Mouse (Mus musculus): ENCODE results near the gene Cyp1b1. TPM values are rescaled to one million over a fixed set of nuclear protein-coding genes. Genes with fewer than 3 reads are reported as not detected.

Cyp1b1 gene
- polyA plus RNA-seq, 1 experiment from 2014 or later: 3.8 TPM

GRCm38 (mm10) chr17:79695106-79695505, 19.8 kb downstream of the Cyp1b1 start:
- no peak overlapping the region for H3K9ac ChIP-seq (replicated peaks)

GRCm38 (mm10) chr17:79670837-79671236, 44.0 kb downstream of the Cyp1b1 start:
- Histone ChIP-seq H3K4me2 (no peak overlapping the region), H3K9me3 (no peaks in the 10 kb centered on the region), H3K4me3 (replicated peaks) (no peak overlapping the region), H3K4me1 (replicated peaks) (peaks cover 10% of the 10 kb centered on the region; the same call in 1 of the 2 replicates), H3K9ac (replicated peaks) (no peak overlapping the region), H3K27ac (no peak overlapping the region), H3K36me3 (no peaks in the 10 kb centered on the region), H3K27me3 (no peaks in the 10 kb centered on the region)
- ATAC-seq (ENCODE audit: insufficient number of reproducible peaks, insufficient read depth, low FRiP score, low TSS enrichment, low read depth): no peak
- 60% methylated on average over 2 of the region's 2 CpGs for WGBS

More at GRCm38 (mm10) chr17:79695106-79695505, 19.8 kb downstream of the Cyp1b1 start:
- H3K4me1 ChIP-seq (replicated peaks): peaks cover 3% of the 10 kb centered on the region; the same call in 1 of the 2 replicates
- no peak for ATAC-seq (ENCODE audit: insufficient number of reproducible peaks, insufficient read depth, low FRiP score, low TSS enrichment, low read depth)
- no peak overlapping the region for H3K27ac ChIP-seq
- H3K4me2 ChIP-seq: no peak overlapping the region
- no peaks in the 10 kb centered on the region for H3K27me3 ChIP-seq
- WGBS: 84% methylated on average over 4 of the region's 4 CpGs
- no peaks in the 10 kb centered on the region for H3K9me3 ChIP-seq
- H3K4me3 ChIP-seq (replicated peaks): no peak overlapping the region
- no peaks in the 10 kb centered on the region for H3K36me3 ChIP-seq

GRCm38 (mm10) chr17:79664106-79664417, 50.8 kb downstream of the Cyp1b1 start:
- no peak overlapping the region for H3K27ac ChIP-seq
- no peaks in the 10 kb centered on the region for H3K9me3 ChIP-seq
- no peaks in the 10 kb centered on the region for H3K36me3 ChIP-seq
- H3K9ac ChIP-seq (replicated peaks): no peak overlapping the region
- H3K27me3 ChIP-seq: no peaks in the 10 kb centered on the region
- no peak for ATAC-seq (ENCODE audit: insufficient number of reproducible peaks, insufficient read depth, low FRiP score, low TSS enrichment, low read depth)
- H3K4me3 ChIP-seq (replicated peaks): no peak overlapping the region
- H3K4me1 ChIP-seq (replicated peaks): no peaks in the 10 kb centered on the region
- WGBS: 85% methylated on average over 2 of the region's 2 CpGs
- H3K4me2 ChIP-seq: no peak overlapping the region

- ATAC-seq (ENCODE audit: insufficient number of reproducible peaks, insufficient read depth, low FRiP score, low TSS enrichment, low read depth): no peak
- Histone ChIP-seq H3K4me1 (replicated peaks) (no peaks in the 10 kb centered on the region), H3K4me3 (replicated peaks) (no peak overlapping the region), H3K27ac (no peak overlapping the region), H3K27me3 (no peaks in the 10 kb centered on the region), H3K9me3 (no peaks in the 10 kb centered on the region), H3K9ac (replicated peaks) (no peak overlapping the region), H3K36me3 (no peaks in the 10 kb centered on the region), H3K4me2 (no peak overlapping the region)
- 11% methylated on average over 3 of the region's 3 CpGs for WGBS
Measured at GRCm38 (mm10) chr17:79663393-79664105, 51.3 kb downstream of the Cyp1b1 start.

DNA sequence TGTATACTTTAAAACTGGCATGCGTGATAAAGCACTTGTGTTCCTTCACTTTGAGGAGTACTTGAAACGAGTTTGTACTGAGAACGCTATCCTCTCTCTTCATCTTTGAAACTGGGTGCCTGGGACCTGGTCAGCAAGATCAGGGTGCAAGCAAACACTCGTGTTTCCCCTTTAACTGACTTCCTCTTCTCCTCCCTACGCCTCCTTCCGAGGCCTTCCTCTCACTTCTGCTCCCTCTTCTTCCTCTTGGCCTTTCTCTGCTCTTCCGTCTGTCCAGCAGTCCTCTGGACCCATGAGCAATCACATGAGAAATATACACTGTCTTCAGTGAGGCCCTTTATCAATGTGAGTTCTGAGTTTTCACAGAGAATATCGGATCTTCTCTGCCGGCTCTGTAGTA, 53.0 kb downstream of the Cyp1b1 start:
- 83% methylated on average over 9 of the region's 9 CpGs for WGBS
- H3K27me3 ChIP-seq: no peaks in the 10 kb centered on the region

GRCm38 (mm10) chr17:79661387-79661786, 53.5 kb downstream of the Cyp1b1 start:
- Histone ChIP-seq H3K27me3 (no peaks in the 10 kb centered on the region), H3K4me2 (no peak overlapping the region), H3K36me3 (no peaks in the 10 kb centered on the region), H3K4me3 (replicated peaks) (no peak overlapping the region), H3K27ac (no peak overlapping the region), H3K4me1 (replicated peaks) (no peaks in the 10 kb centered on the region), H3K9ac (replicated peaks) (no peak overlapping the region), H3K9me3 (no peaks in the 10 kb centered on the region)
- 41% methylated on average over 7 of the region's 7 CpGs for WGBS
- ATAC-seq (ENCODE audit: insufficient number of reproducible peaks, insufficient read depth, low FRiP score, low TSS enrichment, low read depth): no peak

More for the DNA sequence above, 53.0 kb downstream of the Cyp1b1 start:
- Histone ChIP-seq H3K27ac (no peak overlapping the region), H3K36me3 (no peaks in the 10 kb centered on the region), H3K9ac (replicated peaks) (no peak overlapping the region), H3K4me3 (replicated peaks) (no peak overlapping the region), H3K4me2 (no peak overlapping the region), H3K4me1 (replicated peaks) (no peaks in the 10 kb centered on the region), H3K9me3 (no peaks in the 10 kb centered on the region)
- no peak for ATAC-seq (ENCODE audit: insufficient number of reproducible peaks, insufficient read depth, low FRiP score, low TSS enrichment, low read depth)

- no peaks in the 10 kb centered on the region for H3K27me3 ChIP-seq
- H3K9me3 ChIP-seq: no peaks in the 10 kb centered on the region
- no peak overlapping the region for H3K4me3 ChIP-seq (replicated peaks)
- H3K4me1 ChIP-seq (replicated peaks): no peaks in the 10 kb centered on the region
- no peaks in the 10 kb centered on the region for H3K36me3 ChIP-seq
- no peak overlapping the region for H3K4me2 ChIP-seq
- no peak overlapping the region for H3K27ac ChIP-seq
- no peak for ATAC-seq (ENCODE audit: insufficient number of reproducible peaks, insufficient read depth, low FRiP score, low TSS enrichment, low read depth)
- 69% methylated on average over 8 of the region's 8 CpGs for WGBS
- H3K9ac ChIP-seq (replicated peaks): no peak overlapping the region; the same call in 1 of the 2 replicates
Measured at GRCm38 (mm10) chr17:79658863-79659262, 56.0 kb downstream of the Cyp1b1 start.

- H3K9ac ChIP-seq (replicated peaks): no peak overlapping the region
- no peak overlapping the region for H3K4me2 ChIP-seq
- ATAC-seq (ENCODE audit: insufficient number of reproducible peaks, insufficient read depth, low FRiP score, low TSS enrichment, low read depth): no peak
- H3K4me1 ChIP-seq (replicated peaks): no peaks in the 10 kb centered on the region
- no peak overlapping the region for H3K27ac ChIP-seq
- H3K9me3 ChIP-seq: no peaks in the 10 kb centered on the region
- no peaks in the 10 kb centered on the region for H3K36me3 ChIP-seq
- no peak overlapping the region for H3K4me3 ChIP-seq (replicated peaks)
- H3K27me3 ChIP-seq: no peaks in the 10 kb centered on the region
- 69% methylated on average over 3 of the region's 3 CpGs for WGBS
Measured at GRCm38 (mm10) chr17:79658452-79658851, 56.4 kb downstream of the Cyp1b1 start.

DNA sequence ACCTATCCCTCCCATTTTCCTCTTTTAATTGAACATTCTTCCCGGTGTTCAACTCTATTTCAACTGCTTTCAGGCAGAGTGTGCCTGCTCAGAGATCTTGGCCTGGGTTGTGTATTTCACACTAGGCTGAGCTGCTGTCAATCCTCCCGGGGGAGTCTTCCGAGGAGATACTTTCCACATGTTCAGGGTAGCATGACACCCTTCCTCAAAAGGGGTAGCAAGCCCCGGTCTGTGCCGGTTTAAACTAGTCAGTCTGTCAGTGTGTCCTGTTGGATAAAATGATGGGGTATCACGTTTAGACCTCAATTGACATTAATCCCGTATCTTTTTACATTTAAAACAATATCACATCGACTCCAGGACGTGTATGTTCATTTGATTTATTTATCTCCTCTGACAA, 57.1 kb downstream of the Cyp1b1 start:
- Histone ChIP-seq H3K4me1 (replicated peaks) (no peaks in the 10 kb centered on the region), H3K9me3 (no peaks in the 10 kb centered on the region), H3K36me3 (no peaks in the 10 kb centered on the region), H3K4me2 (no peak overlapping the region), H3K4me3 (replicated peaks) (no peak overlapping the region), H3K27me3 (no peaks in the 10 kb centered on the region), H3K9ac (replicated peaks) (no peak overlapping the region), H3K27ac (no peak overlapping the region)
- ATAC-seq (ENCODE audit: insufficient number of reproducible peaks, insufficient read depth, low FRiP score, low TSS enrichment, low read depth): no peak
- 62% methylated on average over 9 of the region's 9 CpGs for WGBS

GRCm38 (mm10) chr17:79654187-79654586, 60.7 kb downstream of the Cyp1b1 start:
- Histone ChIP-seq H3K4me1 (replicated peaks) (no peaks in the 10 kb centered on the region), H3K9me3 (no peaks in the 10 kb centered on the region), H3K4me2 (no peak overlapping the region), H3K9ac (replicated peaks) (no peak overlapping the region), H3K4me3 (replicated peaks) (no peak overlapping the region), H3K27me3 (no peaks in the 10 kb centered on the region), H3K36me3 (no peaks in the 10 kb centered on the region), H3K27ac (no peak overlapping the region)
- 63% methylated on average over 3 of the region's 3 CpGs for WGBS
- no peak for ATAC-seq (ENCODE audit: insufficient number of reproducible peaks, insufficient read depth, low FRiP score, low TSS enrichment, low read depth)

DNA sequence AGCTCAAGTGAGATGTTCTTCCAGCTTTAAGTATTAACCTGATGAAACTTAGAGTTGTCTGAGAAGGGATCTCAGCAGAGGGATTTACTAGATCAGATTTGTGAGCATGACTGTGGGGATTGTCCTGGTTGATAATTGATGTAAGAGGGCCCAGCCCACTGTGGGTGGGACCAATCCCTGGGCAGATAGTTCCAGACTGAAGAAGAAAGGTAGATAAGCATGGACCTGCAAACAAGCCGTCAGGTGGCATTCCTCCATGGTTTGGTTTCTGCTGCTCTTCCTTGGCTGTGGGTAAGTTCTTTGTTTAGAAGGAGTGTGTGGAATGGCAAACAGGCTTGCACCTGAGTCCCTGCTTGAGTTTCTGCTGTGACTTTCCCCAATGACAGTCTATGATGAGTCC, 61.7 kb downstream of the Cyp1b1 start:
- Histone ChIP-seq H3K27me3 (no peaks in the 10 kb centered on the region), H3K27ac (no peak overlapping the region), H3K9ac (replicated peaks) (no peak overlapping the region), H3K9me3 (no peaks in the 10 kb centered on the region), H3K4me2 (no peak overlapping the region), H3K36me3 (no peaks in the 10 kb centered on the region), H3K4me1 (replicated peaks) (no peaks in the 10 kb centered on the region), H3K4me3 (replicated peaks) (no peak overlapping the region)
- ATAC-seq (ENCODE audit: insufficient number of reproducible peaks, insufficient read depth, low FRiP score, low TSS enrichment, low read depth): no peak
- WGBS: 90% methylated on average over 1 of the region's 1 CpGs

Data from limb, embryonic 12.5 days (tissue).